Mouse (Mus musculus): ENCODE data around the gene Tmem114.

Gene Tmem114

DNA sequence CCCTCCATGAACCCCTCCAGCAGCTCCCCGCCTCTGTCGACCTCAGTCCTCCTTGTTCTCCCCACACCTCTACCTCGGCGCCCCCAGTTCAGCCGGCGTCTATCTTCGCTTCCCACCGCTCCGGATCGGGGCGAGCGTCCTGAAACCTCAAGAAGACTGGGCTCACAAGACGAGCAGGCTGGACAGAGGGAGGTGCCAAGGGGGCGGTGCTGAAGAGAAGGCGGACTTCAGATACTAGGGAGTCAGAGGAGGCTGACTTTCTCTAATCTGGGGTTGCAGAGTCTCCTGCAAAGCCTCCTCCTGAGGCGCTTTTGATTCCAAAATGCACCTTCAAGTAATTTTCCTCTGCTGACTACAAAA is at the start of gene Tmem114:
Gene Tmem114 (minus strand): TSS at position 166 of the 360 bp plus-strand sequence.
- no peak for DNase-seq (ENCODE audit: extremely low read depth, insufficient read length, low spot score)

DNA sequence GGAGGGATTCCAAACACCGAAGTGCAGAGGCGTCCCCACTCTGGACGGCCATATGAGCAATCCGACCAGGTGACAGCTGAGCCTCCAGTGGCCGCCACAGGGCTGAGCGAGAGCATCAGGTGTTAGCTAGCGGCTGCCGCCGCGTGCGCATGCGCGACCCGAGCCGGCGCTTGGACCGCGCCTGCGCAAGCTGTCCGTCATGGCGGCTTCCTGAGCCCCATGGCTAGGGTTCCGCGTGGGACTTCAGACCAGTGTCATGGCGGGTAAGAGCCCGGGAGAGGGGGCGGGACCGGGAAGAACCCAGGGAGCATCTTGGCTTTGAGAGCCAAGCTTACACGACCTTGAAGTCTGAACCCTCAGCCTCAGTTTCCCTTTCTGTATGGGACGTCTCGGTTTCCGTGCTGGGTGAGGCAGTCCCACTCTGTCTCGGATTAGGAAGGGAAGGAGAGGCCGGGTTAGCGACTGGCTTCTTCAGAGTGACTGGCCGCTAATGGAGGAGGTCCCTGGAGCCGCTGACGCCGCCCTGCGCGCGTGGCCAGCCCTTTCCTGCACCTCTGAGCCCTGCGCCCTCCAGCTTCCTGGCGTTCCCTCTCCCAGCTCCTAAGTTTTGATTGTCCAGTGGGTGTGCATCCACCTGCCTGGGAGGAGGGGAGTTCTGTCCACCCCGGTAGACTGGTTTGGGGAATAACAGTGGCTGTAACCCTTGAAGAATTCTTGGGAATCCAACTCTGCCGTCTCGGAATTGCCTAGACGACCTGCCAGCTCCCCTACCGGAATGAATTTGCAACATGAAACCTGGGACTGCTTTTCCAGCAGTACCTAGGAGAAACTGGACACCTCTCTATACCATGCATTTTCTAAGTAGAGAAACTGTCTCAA is 45.9 kb upstream of the Tmem114 start, which contains the start of gene Mettl22:
Gene Mettl22 (plus strand): TSS at position 186 of the 879 bp plus-strand sequence.
- peak; percentile 98 for DNase-seq (ENCODE audit: extremely low read depth, insufficient read length, low spot score)

DNA sequence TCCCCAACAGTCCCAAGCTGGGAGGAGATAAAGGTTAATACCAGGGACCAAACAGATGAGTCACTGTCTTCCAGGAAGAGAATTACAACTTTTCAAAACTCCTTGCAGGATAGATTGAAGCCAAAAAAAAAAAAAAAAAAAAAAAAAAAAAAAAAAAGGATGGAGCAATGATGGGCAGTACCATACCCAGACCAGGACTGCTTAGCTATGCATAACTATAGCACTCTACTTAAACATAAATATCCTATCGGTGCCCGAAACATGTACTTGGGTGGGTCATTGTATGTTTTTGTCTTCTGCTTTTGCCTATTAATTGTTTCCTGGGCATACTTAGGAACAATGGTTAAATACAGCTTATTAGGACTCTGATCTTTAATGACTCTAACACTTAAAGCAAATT is 45.2 kb upstream of the Tmem114 start:
- no peak for DNase-seq (ENCODE audit: extremely low read depth, insufficient read length, low spot score)

DNA sequence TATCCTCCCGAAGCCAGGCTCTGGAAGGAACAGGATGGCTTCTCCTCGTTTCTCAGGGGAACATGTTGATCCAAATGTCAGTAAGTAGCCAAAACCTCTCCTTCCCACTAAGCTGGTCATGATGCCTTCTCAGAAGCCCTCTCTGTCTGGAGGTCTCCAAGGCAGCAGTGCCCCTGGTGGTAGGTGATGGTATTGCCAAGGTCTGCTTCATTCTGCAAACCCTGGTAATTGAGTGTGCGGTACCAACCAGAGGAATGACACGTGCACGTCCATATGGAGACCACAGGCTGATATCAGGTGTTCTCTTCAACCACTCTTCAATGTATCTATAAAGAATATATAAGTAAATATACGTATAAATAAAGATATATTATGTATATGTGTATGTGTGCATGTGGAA is 34.2 kb upstream of the Tmem114 start:
- DNase-seq (ENCODE audit: extremely low read depth, insufficient read length, low spot score) = no peak

DNA sequence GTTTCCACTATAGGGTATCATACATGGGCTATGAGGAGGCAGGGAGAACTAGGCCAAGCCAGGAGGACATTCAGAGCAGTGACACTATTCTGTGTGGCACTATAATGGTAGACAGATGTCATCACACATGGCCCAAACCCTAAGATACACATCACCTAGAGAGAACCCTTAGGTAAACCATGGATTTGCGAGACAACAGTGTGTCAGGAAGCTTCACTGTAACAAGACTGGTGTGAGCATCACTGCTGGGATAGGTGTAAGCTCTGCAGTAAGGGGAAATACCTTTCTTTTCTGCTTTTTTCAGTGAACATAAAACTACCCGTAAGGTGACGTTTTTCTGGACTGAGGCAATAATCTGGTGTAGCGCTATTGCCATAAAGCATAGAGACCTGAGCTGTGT is 33.5 kb upstream of the Tmem114 start:
- DNase-seq (ENCODE audit: extremely low read depth, insufficient read length, low spot score) = no peak

DNA sequence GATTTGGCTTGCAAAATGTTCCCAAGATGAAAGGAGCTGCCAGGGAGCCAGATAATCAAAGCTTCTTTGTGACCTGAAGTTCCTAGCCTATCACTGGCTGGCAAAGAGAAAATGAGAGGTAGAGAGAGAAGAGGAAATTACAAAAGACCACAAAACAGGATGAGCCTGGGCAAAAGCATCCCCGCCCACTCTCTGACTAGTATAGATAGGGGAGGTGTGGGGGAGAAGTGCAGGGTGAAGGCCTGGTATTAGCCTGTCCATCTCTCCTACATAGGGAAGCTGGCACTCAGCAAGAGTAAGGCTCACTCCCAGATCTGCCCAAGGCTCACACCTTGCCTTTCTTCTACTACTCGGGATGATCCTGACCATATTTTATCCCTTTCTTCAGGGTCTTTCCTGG is 30.3 kb upstream of the Tmem114 start:
- DNase-seq (ENCODE audit: extremely low read depth, insufficient read length, low spot score) = no peak

DNA sequence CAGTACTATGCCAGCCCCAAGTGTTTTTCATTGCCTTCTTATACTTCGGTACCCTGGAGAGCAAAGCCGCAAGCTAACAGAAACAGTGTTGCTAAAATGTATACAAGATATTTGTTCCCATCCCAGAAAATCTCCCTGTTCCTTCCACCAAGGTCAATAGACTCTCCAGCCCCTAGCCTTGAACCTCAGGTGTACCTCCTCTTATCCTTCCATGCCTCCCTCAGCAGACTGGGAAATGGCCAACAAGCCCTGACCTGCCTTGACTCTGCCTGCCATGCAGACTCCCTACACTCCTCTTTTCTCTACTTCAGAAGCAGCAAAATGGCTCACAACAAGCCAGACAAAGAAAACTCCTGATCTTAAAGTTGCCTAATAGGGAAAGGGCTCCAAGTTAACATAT is 28.4 kb upstream of the Tmem114 start:
- DNase-seq (ENCODE audit: extremely low read depth, insufficient read length, low spot score) = no peak

DNA sequence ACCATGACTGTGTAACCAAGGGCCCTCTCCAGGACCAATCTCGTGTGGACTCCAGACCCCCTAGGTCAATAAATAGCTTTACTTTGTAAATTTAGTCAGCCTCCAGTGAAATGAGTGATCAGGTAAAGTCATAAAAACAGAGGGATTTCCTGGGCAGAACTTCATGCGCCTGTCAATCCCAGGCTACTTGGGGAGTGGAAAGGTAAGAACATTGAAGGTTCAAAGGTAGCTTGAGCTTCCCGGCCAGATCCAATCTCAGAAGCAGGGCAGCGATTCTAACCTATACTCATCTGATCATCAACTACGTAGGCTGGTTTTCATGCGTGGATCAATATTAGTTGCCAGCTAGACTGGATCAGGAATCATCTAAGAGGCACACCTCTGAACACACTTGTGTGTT is 21.3 kb upstream of the Tmem114 start:
- DNase-seq (ENCODE audit: extremely low read depth, insufficient read length, low spot score) = no peak

DNA sequence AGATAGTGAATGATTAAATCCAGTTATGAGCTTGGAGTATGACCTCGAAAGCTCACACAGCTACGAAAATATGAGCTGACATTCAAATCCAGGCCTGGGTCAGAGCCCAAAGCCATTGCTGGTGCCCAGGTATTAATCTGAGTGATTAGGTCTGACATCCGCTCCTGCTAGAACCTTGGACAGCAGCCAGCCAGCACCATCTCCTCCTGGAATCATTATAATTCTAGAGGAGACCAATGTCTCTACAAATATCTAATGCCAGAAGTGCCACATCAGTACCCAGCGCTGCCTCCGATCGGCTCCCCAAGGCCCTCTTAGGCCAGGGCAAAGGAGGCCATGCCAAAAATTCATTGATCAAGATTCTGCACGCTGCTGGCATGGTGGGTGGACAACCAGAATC is 20.0 kb upstream of the Tmem114 start:
- no peak for DNase-seq (ENCODE audit: extremely low read depth, insufficient read length, low spot score)

DNA sequence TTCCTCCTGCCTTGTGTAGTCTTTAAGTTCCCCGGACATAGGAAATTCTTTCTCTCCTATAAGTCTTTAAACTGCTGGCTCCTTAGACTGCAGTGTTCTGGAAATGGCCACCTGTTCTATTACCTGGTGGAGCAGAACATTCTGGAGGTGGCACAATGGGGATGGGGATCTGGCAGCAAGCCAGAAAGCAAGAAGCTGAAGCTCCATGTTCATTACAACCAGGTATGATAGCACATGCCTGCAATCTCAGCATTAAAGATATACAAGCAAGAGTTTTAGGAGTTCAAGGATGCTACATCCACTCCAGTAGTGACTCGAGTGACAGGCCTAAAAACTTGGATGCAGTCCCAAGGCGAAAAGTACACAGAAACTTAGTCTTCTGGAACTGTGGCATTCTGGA is 7.7 kb upstream of the Tmem114 start:
- no peak for DNase-seq (ENCODE audit: extremely low read depth, insufficient read length, low spot score)

DNA sequence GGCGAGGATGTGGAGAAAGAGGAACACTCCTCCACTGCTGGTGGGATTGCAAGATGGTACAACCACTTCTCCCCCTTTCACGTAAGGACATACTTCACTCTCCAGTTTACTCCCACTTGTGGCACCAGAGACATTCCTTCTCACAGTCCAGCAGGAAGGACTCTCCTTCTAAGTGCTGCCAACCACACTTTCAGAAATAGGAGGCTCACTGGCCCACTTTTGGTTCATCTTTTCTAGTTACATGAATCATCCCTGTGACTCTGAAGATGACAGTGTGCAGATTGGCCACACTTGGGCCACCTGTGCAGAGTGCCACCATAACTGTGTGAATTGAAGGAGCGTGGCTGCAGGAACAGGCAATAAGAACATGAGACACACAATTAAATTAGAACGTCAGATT is 4.6 kb upstream of the Tmem114 start:
- no peak for DNase-seq (ENCODE audit: extremely low read depth, insufficient read length, low spot score)

DNA sequence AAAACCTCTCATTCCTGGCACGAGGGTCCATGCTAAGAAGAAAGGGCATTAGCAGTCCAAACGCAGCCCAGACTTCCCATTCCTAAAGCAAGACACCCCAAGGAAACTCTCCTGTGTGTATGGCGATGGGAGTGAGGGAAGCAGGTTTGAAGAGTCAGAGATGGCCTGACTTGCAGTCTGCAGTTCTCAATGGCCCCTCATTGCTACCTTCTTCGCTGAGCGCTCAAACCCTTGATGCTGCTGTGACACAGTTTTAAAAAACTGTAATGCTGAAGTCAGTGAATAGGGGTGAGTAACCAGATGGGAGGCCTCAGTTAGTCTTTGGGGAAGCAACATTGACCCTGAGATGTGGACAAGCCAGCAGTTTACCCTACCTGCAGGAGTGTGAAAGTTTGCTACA is 800 bp upstream of the Tmem114 start:
- DNase-seq (ENCODE audit: extremely low read depth, insufficient read length, low spot score) = no peak

DNA sequence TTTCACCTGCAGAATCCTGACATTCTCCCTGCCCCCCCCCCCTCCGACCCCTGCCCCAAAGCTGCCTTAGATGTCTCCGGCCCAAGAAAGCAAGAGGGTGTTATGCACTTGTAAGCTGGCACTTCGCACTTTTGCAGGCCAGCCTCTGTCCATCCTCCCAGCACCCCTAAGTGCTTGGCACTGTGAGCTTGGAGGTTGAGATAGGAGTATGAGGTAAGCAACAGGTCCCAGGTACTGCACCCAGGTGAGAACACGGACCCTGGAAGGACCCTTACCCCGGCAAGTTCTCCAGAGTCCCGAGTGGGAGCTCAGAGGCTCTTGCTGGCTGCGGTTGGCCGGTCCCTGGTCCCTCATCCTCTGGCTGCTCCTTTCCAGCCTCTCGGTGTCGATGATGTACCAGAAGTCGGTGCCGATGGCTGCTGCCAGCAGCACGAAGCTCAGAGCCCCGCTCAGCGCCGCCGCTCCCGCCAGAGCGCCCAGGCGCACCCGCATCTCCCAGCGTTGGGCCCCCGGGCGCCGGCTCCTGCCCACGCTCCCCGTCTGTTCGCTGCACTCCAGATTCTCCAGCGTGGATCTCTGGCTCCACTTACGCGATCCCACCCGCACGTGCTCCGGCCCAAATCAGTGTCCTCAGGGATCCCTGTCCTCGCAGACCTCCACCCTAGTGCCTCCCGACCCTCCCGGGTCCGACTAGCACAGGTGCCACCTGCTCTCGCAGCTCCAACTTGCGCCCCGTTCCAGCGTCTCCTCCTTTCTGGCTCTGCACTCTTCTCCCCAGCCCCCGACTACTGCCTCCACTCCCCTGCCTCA is 570 bp downstream of the Tmem114 start:
- DNase-seq (ENCODE audit: extremely low read depth, insufficient read length, low spot score) = no peak

DNA sequence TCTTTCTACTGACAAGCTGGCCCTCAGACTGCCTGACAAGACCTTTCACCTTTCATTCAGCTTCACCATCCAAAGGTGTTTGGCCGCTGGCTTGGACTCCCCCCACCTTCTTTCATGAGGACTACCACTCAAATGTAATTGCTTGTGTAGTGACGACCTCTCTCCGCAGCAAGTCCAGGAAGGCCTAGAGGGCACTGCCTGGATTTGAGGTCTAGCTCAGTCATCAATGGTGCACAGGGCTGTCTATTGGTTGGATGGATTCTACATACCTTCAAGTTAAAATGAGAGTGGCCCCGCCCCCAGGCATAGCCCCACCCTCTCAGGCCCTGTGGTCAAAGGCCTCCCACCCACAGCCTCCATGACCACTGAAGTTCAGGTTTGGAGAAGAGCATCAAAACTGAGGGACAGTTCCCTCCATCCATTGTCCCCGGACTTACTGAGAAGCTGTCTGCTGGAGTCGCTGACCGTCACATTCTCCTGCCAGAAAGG is 1.3 kb downstream of the Tmem114 start:
- DNase-seq (ENCODE audit: extremely low read depth, insufficient read length, low spot score) = no peak

DNA sequence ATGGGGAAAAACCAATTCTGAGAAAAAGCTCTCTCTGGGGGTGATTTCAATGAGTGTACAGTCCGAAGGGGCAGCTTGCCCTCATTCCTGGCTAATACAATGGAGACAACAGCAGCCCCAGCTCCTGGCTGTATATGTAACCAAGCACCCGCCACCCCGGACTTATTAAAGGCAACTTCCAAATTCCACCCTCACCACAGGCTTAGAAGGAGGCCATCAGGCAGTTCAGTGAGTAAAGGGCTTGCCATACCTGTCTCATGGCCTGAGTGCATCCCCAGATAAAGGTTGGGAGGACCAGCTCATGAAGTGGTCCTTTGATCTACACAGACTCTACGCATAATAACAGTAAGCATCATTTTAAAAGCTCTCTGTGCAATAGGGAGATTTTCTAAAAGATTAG is 4.1 kb downstream of the Tmem114 start:
- DNase-seq (ENCODE audit: extremely low read depth, insufficient read length, low spot score) = no peak

DNA sequence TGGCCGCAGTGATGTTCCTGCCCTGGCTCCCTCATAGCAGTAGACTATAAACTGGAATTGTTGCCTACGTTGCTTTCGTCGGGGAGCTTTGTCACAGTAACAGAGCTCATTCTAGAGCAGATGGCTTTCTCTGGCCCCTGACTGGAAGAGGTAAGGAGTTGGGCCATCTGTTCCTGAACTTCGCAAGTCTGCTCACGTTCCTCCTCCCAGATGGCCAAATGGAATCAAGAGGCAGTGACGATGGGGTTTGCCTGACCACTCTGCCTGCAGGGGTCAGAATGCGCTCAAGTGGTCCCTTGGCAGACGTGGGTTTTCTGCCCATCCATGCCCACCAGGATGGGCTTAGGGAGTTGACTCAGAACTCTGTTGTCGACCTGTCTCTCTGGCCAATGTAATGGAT is 4.6 kb downstream of the Tmem114 start:
- no peak for DNase-seq (ENCODE audit: extremely low read depth, insufficient read length, low spot score)

DNA sequence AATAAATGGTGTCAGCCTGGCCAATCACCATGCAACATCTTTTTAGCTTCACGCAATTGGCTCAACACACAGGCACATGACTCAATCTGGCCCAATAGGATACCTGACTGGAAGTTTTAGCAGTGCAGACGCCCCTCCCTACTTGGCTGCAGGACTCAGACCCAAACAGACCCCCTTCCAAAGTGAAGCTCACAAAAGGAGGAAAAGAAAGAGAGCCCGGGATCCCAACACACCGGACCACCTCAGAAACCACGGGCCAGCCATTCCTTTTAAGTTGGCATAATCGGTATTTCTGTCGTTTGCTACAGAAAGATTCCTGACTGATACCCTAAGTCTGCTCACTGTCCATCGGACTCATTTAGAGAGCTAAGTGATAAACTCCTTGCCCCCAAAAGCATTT is 5.3 kb downstream of the Tmem114 start:
- no peak for DNase-seq (ENCODE audit: extremely low read depth, insufficient read length, low spot score)

DNA sequence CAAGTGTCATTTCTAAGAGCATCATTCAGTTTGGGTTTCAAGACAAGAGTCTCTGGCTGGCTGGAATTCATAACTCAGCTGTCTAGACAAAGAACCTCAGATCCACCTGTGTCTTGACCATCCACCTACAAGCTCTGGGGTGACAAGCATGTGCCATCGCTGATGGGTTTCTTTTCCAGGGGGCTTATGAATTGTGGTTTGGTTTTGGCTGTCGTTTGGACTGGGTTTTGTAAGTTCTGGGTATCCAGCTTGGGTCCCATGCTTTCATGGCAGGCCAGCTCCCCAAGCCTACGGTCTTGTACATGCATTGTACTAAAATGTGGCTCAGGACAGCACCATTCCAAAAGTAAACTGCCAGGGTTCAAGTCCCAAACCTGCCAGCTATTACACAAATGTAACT is 6.8 kb downstream of the Tmem114 start:
- DNase-seq (ENCODE audit: extremely low read depth, insufficient read length, low spot score) = no peak

DNA sequence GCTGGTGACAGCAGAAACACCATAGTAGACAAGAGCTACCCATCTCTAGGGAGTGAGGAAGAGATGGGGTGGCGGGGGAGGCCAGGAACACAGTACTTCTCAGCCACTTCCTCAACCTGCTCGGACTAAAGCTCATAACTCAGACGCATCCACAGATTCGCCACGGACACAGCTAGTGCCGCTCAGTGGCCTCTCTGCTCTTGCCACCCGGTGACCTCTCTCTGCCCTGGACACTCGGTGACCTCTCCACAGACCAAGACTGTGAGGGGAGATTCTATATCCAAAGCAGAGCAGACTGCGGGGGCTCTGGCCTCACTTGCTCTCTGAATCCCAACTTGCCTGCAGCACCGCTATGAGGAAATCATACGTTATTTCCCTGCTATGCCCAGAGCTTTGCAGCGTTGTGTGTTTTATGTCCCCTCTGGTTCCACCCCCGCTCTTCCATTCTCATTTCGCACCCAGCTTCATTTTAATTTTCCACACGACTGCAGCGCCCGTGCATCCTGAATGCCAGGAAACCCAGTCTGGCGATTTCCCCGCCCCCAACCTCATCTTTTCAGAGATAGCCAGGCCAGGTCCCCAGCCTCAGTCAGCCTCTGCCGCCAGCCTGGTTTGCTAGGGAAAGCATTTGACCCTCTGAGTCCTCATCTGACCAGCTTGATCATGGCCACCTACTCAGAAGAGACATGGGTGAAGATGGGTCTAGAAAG is 7.8 kb downstream of the Tmem114 start:
- no peak for DNase-seq (ENCODE audit: extremely low read depth, insufficient read length, low spot score)

DNA sequence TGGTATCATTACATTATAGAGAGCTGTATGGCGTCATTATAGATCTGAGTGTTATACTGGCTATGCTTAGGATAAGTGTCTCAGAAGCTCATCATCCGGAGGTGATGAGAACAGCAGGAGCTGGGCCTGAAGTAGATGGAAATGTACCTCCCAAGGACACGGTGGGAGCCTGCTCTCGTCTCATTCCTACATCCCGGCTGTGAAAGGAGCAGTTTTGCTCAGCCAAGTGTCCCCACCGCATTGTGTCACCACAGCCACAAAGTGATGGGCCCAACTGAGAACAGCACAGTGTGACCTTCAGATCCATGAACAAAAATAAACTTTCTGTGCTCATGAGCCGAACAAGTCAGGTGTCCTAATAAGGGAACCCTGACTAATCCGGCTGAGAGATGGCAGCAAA is 8.9 kb downstream of the Tmem114 start:
- no peak for DNase-seq (ENCODE audit: extremely low read depth, insufficient read length, low spot score)

DNA sequence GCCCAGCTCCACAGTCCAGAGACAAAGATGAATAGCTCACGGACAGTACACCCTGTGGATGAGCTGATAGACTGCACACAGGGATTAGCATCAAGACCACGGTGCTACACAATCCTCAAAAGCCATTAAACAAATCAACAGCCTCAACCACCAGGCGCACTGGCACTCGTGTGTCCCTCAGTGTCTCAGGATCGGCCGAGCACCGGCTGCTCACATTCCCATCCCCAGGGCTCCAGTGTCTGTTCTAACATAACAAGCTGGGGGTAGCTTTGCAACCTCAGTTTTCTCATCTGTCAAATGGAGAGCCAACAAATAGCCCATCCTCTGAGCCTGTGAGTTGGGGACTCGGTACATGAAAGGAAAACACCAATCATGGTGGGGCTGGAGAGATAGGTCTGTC is 11.5 kb downstream of the Tmem114 start:
- no peak for DNase-seq (ENCODE audit: extremely low read depth, insufficient read length, low spot score)
